Mouse (Mus musculus) cerebellum, adult 18-20 months (tissue): ENCODE results near the gene Maml2.

Experiments used
- DNase-seq, 2 experiments: peaks; one replicate each; pipeline ENCODE4 v3.0.0; 2021

The Maml2 gene

DNA sequence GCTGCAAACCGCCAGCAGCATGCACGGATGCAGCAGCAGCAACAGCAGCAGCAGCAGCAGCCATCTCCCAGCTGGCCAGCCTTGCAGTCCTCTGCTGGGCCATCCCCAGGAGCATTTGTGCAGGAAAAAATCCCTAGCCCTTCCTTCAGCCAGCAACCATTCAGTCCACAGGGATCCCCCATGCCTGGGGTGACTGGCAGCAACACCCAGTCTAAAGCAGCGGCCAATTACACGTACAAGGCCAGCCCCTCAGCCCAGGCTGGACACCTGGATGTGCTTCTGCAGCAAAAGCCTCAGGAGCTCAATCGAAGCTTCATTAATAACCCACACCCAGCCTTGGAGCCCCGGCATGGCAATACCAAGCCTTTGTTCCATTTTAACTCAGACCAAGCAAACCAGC, 323.0 kb downstream of the Maml2 start:
- no peak for DNase-seq

GRCm38 (mm10) chr9:13621941-13622340, 324.2 kb downstream of the Maml2 start:
- DNase-seq: no peak

GRCm38 (mm10) chr9:13622426-13622825, 324.7 kb downstream of the Maml2 start:
- DNase-seq: no peak

DNA sequence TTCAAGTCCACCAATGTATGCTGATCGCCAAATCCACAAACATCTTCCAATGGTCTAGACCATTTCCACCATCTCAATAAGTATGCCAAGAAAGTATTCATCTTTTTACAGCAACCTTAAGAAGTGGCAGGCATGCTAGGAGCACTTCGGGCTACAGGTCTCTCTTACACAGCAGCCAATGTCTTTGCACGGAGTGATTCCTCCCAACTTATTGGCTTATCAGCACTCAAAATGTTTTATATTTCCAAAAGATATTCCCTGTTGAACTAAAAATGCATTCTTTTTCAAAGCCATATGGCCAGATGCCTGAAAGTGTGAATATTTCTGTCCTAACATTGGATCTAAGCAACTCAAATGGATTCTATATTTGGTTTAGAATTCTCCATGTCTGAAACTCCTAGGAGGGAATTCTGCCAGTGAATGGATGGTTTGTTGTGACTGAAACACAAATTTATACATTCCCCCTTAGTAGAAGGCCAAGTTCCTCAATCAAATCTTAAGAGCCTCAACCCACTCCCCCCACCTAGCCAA, 326.2 kb downstream of the Maml2 start:
- DNase-seq: no peak

DNA sequence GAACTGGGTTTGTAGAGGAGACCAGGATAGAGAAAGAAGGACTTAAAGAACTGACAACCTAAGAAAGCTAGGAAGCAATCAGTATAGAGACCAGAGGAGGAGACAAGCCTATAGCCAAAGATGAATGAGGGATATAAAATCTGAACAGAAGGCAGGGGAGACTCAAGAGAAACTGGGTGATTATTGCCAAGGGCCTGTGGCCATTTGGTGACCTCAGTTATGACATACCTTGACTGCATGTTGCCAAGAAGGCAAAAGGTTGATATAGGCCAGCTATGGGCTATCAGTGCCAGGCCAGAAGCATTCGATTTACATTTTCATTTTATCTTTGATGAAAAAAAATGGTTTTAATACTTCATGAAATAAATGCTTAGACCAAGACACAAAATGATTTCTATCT, 327.0 kb downstream of the Maml2 start:
- DNase-seq: peak; percentile 45 to 53

DNA sequence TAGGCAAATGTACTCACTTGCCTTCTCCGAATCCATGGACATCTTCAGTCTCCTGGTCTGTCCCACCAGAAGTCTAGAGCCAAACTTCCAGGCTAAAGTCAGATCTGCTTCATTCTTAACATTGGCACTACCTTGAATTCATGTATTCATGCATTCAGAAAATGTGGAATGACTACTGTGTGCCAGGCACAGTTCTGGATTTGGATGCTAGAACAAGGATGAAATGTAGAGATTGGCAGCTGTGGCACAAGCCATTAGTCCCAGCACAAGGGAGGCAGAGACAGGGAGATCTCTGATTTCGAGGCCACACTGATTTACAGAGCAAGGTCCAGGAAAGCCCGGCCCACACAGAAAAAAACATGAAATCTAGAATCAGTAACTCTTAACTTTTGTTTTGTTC, 327.5 kb downstream of the Maml2 start:
- DNase-seq: no peak

GRCm38 (mm10) chr9:13626480-13626879, 328.7 kb downstream of the Maml2 start:
- no peak for DNase-seq

DNA sequence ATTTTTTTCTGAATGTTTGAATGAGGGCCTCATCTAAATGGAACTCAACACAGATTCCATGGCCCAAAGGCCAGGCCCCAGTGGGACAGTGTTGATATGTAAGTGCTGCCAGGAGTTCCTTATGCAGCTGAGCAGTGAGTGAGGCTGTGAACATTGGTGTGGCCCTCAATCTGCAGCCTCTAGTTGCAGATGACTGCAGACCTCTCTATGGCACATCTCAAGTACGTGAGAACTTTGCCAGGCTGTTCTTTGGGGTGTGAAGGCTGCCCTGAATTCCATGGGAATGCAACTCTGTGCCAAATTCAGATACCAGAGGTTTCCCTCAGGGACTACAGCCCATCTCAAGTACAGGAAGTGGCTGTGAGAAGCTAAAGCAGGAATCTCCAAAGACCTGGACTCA, 335.6 kb downstream of the Maml2 start:
- DNase-seq: no peak

- DNase-seq: no peak
Measured at GRCm38 (mm10) chr9:13639655-13640054, 341.9 kb downstream of the Maml2 start.

DNA sequence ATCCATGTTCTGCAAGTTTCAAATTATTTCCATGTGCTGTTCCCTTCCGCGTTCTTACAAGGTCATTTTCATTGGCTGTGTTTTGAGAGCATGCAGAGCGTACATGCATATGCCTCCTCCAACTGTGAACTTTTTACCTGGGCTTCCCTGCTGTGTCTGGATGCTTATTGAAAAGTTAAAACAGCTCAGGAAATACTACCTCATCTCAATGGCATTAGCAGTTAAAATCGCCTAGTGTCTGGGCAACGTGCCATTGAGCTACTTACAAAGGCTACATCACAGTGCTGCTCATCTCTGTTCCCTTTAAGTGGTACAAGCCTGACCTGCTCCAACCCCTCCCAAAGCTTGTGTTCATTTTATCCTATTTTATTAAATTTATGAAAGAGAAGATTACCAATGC, 347.4 kb downstream of the Maml2 start:
- peak; percentile 66 for DNase-seq

DNA sequence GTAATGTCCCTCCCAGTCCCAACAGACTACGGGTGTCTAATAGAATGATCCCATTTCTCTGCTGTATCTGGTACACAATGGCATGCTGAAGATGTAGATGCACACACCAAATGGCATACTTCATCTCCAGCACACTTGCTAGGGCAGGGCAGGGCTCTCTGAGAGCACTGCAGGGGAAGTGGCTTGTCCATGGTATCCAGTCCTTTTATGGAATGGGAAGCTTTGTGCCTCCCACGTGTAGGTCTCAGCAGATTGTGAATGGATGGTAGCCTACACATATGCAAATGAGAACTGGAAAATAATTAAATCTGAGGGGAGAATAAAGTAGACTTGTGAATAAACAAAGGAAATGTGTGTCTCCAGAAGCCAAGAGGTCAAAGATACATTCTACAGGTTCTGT, 353.3 kb downstream of the Maml2 start:
- DNase-seq: no peak

GRCm38 (mm10) chr9:13651828-13652227, 354.1 kb downstream of the Maml2 start:
- DNase-seq: no peak

DNA sequence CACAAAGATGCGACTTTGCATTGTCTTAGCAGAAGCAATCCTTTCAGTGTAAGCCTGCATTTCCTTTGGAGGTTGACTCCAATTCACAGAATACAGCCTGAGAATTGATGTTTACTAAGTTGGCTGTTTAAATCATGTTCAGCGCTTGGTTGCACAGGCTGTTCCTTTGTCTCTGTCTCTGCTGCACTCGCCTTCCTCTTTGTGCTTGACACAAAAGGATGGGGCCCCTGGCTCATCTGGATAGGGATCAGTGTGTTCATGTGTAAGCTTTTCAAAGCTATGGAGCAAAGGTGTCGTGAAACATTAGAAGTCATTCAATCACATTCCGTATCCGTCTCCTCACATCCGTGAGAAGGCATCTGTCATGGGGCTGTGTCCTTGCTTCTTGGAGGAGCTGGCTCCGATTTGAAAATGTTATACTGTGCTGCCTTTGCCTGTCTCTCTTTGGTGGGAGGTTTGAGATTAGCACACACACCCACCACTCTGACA, 354.7 kb downstream of the Maml2 start:
- no peak for DNase-seq

- peak in 1 of 2 experiments; percentile 40 for DNase-seq
Measured at GRCm38 (mm10) chr9:13652917-13653316, 355.2 kb downstream of the Maml2 start.

DNA sequence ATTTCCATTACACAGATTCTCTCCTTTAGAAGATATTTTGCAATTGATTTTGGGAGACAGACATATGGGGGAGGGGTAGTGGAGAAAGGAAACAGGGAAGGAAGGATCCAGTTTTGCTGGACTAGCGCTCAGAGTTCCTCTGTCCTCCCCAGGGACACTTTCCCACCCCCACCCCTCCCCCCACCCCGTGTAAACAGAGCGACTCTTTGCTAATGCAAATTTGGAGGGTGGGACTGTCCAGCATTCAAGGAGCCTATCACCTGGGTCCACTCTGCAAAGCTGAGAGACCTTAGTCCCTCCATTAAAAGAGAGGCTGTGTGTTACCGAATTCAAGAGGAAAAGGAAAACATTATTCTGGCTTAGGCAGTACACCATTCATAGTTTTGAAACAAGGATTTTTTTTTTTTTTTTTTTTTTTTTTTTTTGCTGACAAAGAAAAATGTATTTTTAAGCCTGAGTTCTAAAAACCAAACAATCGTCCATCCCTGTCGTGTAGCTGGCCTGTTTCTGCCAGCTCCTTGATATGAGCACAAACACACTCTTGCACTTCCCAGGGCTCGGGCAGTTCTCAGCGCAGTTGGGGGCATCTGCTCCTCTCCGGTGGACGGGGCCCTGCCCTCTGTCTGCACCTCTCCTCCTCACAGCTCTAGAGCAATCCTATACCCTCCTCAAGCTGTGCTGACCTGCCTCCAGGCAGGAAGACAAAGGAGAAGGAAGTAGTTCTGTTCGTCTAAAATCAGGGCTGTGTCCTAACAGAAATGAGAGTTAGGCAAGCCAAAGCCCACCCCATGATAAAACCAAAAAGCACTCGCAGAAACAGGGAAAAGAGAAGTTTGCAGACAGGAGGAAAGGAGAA, 364.2 kb downstream of the Maml2 start:
- DNase-seq: no peak

- DNase-seq: no peak
Measured at GRCm38 (mm10) chr9:13665487-13665969, 367.8 kb downstream of the Maml2 start.

DNA sequence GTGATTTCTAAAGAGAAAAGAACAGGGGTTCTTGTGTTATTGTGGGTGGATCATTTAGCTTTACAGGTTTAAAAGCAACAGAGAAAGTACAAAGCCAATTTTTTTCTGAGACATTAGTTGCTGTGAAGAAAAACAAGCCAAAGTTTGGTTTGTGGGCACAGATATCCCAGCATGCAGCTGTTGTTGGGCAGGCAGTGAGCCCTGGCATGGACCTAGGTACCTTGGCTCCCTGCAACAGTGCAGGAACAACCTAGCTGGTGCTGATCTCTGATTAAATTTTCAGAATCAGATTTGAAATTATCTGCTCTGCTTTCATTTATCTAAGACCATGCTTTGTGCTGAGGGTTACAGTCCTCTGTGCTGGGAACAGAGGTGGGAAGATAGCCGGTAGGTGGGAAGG, 370.2 kb downstream of the Maml2 start:
- DNase-seq: no peak

DNA sequence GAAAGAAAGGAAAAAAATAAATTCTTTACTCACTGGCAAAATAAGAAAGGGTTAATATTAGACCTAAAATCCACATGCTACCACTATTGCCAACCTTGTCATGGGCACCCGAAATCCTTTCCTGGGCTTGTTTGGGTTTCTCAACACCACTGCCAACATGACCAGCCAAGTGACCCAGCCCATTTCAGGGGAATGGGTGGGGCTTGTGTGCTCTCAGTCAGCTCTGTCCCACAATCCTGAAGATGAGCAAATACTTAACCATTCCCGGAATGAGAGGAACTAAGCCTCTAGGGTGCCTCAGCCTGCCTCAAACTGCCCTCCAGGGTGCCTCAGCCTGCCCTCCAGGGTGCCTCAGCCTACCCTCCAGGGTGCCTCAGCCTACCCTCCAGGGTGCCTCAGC, 371.0 kb downstream of the Maml2 start:
- DNase-seq: no peak

DNA sequence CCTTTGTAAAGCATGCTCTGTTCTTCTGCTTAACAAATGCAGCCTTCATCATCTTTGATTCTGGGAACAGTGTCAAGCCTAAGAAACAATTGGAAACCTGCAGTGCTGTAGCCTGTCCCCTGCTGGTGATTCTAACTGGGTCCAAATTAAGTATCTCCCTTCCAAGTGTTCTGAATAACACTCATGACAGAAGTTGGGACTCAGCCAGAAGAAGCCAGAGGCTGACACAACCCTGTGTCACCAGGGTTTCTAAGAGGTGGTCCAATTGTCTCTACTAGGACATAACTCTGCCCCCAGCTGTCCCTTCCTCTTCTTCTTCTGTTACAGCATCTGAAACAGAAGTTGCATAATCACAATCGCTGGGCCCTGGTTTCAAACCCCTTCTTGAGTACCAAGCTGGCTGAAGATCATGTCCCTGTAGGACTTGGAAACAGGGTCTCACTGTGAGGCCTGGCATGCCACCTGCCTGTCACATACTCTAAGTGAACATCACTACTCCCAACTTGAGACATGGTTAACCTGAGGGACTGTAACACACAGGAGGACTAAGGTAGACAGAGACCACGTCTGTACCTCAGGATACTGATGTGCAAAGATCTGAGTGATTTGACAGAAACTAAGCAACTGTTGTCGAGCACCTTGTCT, 373.5 kb downstream of the Maml2 start:
- peak; percentile 74 to 80 for DNase-seq

- DNase-seq: no peak
Measured at GRCm38 (mm10) chr9:13673304-13673703, 375.5 kb downstream of the Maml2 start.

GRCm38 (mm10) chr9:13678026-13678425, 380.3 kb downstream of the Maml2 start:
- no peak for DNase-seq

DNA sequence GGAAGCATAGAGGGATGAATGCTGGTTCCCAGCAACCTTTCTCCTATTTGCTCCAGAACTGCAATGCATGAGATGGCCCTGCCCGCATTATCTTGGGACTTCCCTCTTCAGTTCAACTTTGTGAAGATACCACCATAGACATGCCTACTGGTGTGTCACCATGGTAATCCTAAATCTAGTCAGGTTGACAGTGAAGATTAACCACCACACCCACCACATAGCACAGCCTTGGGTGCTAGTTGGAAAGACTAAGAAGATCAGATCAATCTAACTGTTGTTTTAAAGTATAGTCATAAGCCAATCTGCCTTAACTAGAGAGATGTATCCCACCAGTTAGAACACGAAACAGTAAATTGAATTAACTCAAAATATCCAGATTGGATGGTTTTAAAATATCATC, 381.9 kb downstream of the Maml2 start:
- DNase-seq: no peak

DNA sequence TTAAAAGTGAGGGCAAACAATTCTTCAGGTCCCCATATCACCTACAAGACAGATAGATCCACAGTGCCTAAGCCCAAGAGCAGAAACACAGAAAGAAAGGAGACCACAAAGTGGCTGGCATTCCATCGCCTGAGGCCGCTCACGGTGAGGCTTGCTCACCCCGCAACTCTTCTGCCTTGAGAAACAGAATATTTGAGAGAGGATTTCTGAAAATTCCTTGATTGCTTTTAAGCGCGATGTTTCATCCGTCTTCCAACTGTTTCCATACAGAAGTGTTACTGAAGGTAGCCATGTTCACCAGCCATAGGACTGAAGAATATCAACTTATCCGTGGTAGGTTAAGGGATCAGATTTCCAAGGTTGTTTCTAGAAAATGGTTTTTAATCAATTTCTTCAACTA, 383.4 kb downstream of the Maml2 start:
- no peak for DNase-seq

GRCm38 (mm10) chr9:13681581-13682038, 383.9 kb downstream of the Maml2 start:
- DNase-seq: peak; percentile 62 to 65
